Mouse (Mus musculus): ENCODE results near the gene Pou2f2.
"Not testable (repeated sequence)": the region's sequence is repeated elsewhere in the genome, so short reads cannot be mapped to it uniquely, and the experiment has no call there.

Pou2f2 gene

GRCm38 (mm10) chr7:25067909-25068656 is 111.4 kb downstream of the Pou2f2 start:
- peak; percentile 70 for DNase-seq (ENCODE audit: low read depth, low spot score)

DNA sequence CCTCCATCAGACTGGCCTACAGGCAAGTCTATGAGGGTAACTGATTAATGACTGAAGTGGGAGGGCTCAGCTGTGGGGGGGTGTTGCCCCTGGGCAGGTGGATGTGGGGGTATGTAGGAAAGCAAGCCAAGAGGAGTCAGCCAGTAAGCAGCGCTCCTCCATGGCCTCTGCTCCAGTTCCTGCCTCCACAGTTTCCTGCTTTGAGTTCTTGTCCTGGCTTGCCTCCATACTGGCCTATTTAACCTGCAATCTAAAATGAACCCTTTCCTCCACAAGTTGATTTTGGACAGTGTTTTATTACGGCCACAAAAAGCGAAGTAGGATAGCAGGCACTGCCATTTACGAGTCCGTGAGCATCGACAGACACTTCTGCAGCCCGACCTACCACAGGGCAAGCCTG is 112.2 kb downstream of the Pou2f2 start:
- DNase-seq (ENCODE audit: low read depth, low spot score): no peak

- DNase-seq (ENCODE audit: low read depth, low spot score): peak; percentile 89
Observed at GRCm38 (mm10) chr7:25063900-25064299, 115.6 kb downstream of the Pou2f2 start.

GRCm38 (mm10) chr7:25063346-25063745 is 116.2 kb downstream of the Pou2f2 start:
- DNase-seq (ENCODE audit: low read depth, low spot score): peak; percentile 57

DNA sequence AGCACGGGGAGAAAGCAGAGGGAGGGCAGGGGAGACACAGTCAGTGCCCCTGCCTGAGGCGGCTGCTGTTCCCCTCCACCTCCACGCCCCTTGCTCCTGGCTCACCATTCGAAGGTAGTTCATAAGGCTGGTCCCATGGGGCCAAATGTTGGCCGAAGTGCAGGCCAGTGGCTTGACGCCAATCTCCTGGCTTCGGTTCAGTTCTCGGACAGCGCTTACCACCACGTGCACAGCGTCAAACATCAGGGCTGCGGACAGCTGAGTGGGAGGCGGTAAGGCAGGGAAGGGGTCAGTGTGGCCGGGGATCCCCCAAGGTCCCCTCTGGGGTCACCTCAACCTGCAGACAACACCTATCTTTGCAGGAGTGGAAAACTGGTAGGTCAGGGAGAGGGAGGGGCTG is 120.7 kb downstream of the Pou2f2 start:
- DNase-seq (ENCODE audit: low read depth, low spot score): no peak

DNA sequence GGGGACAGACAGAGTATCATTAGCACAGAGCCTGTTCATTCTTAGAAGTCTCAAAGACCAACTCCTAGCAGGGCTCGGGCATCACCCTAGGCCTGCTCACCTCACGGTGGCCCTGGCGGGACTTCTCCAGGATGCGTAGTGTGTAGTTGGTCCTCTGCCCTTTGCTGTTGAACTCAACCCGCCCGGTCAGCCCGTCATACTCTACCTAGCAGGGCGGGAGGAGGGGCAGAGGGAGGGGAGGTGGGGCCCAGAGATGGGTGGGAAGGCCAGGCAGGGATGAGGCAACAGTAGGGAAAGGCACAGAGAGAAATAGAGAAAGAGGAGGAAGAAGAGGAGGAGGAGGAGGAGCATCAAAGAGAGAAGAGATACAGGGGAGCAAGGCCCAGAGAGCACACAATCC is 121.1 kb downstream of the Pou2f2 start:
- DNase-seq (ENCODE audit: low read depth, low spot score): no peak

GRCm38 (mm10) chr7:25057888-25058287 is 121.6 kb downstream of the Pou2f2 start:
- no peak for DNase-seq (ENCODE audit: low read depth, low spot score)

DNA sequence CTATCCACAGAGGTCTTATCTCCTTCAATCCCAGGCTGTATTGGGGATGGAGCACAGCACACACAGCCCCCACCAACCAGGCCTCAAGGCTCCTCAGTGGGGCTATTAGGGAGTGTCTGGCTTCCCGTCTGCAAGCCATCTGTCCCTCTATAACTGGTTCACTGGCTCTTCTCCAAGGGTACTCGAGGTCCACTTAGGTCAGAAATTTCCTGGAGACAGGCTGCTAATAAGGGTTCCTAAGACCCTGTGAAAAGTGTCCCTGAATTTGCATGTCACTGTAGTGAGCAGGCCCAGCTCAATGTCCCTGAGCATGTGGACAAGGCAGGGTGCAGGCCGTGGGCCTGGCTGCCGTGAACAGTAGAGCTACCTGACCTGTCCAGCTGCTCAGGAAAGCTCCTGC is 122.6 kb downstream of the Pou2f2 start:
- DNase-seq (ENCODE audit: low read depth, low spot score): peak; percentile 78

- DNase-seq (ENCODE audit: low read depth, low spot score): no peak
Observed at GRCm38 (mm10) chr7:25052587-25052986, 126.9 kb downstream of the Pou2f2 start.

DNA sequence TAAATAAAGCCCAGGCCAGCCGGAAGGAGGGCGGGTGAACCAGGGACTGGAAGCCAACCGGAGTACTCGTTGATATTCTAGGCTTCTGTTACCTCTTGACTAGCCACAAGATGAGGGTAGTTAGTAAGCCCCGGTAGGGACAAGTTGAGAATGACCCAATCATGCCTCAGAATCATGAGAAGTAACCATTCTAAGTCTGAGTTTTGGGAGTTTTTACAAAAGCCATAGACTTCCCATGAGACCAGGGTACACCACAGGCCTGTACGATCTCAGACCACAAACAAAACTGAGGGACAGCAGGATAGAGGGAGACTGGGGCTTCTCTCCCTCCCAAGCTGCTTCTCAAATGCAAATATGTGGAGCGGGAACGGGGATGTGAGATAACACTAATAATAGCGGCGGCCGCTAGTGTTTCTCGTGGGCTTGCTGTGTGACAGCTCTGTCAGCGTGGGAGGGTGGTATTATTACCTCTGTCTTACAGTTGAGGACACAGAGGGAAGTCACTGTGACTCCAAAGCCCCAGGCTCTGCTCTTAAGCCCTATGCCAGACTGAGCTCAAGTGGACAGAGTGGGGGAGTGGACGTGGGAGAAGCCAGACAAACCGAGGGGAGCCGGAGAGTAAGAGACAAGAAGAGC is 130.1 kb downstream of the Pou2f2 start:
- peak; percentile 80 for DNase-seq (ENCODE audit: low read depth, low spot score)

DNA sequence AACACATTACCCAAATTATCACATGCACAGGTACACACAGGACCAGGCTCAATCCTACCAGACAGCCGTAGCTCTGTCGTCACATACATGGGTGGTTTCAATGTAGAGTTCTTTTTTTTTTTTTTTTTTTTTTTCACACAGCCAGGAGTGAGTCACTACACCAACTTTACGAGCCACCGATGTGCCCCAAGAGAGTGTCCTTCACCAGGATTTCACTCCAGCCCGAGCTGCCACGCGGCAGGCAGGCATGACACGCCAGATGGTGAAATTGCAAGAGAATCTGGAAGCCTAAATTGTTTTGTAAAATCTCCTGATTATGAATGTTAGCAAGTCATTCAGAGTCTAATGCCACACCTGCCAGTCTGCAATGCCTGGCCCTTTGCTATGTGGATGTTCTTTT is 132.2 kb downstream of the Pou2f2 start:
- DNase-seq (ENCODE audit: low read depth, low spot score): peak; percentile 88

GRCm38 (mm10) chr7:25044599-25044998 is 134.9 kb downstream of the Pou2f2 start:
- DNase-seq (ENCODE audit: low read depth, low spot score): not testable (repeated sequence)

GRCm38 (mm10) chr7:25041921-25042320 is 137.6 kb downstream of the Pou2f2 start:
- peak; percentile 73 for DNase-seq (ENCODE audit: low read depth, low spot score)
